Mouse (Mus musculus) CH12.LX (cell line): ENCODE results near the gene Golga7b.

ENCODE experiments used
- CTCF ChIP-seq, 2 experiments: IDR thresholded peaks in 1 of 2; conservative IDR thresholded peaks in 1 of 2; 2 replicates each; pipeline ENCODE4 v1.5.1; 2011 to 2012; ENCODE audit warnings: low read depth in 2 of 2, low read length in 2 of 2, improper control_type of control experiment in 1 of 2, inconsistent platforms in 1 of 2, mild to moderate bottlenecking in 1 of 2, moderate library complexity in 1 of 2
- EP300 ChIP-seq: IDR thresholded peaks from 2 replicates; pipeline ENCODE4 v1.6.1; 2011; ENCODE audit warnings: low read length, improper control_type of control experiment
- HCFC1 ChIP-seq: IDR thresholded peaks from 2 replicates; pipeline ENCODE4 v1.6.1; 2012; ENCODE audit warnings: low read depth, mild to moderate bottlenecking, inconsistent platforms, low read length, improper control_type of control experiment
- KAT2A ChIP-seq: IDR thresholded peaks from 2 replicates; pipeline ENCODE4 v1.6.1; 2012; ENCODE audit warnings: low read length, improper control_type of control experiment, inconsistent platforms; ENCODE audit not compliant: insufficient replicate concordance
- MXI1 ChIP-seq: IDR thresholded peaks from 2 replicates; pipeline ENCODE4 v1.6.1; 2011; ENCODE audit warnings: mild to moderate bottlenecking, low read depth, low read length, improper control_type of control experiment
- SIN3A ChIP-seq: IDR thresholded peaks from 2 replicates; pipeline ENCODE4 v1.6.1; 2012; ENCODE audit warnings: low read length, improper control_type of control experiment, inconsistent platforms
- SMC3 ChIP-seq: IDR thresholded peaks from 2 replicates; pipeline ENCODE4 v1.6.1; 2011; ENCODE audit warnings: low read depth, low read length, improper control_type of control experiment
- TBP ChIP-seq: conservative IDR thresholded peaks from 2 replicates; pipeline ENCODE4 v1.6.1; 2011; ENCODE audit warnings: low read depth, low read length, improper control_type of control experiment
- ZC3H11A ChIP-seq: IDR thresholded peaks from 2 replicates; pipeline ENCODE4 v1.6.1; 2012; ENCODE audit warnings: low read depth, mild to moderate bottlenecking, inconsistent platforms, low read length, improper control_type of control experiment

GRCm38 (mm10) chr19:42230986-42231385 lies 16.4 kb upstream of the Golga7b start:
- TF ChIP-seq CTCF (conservative IDR thresholded peaks at IDR 0.05 in 1 of 2, IDR thresholded peaks at IDR 0.05 in 1 of 2; ENCODE audit: low read depth in 2 of 2, low read length in 2 of 2): no peak
- TF ChIP-seq KAT2A: no peak
- no peak for TF ChIP-seq EP300
- no peak for TF ChIP-seq SIN3A
- no peak for TF ChIP-seq ZC3H11A
- TF ChIP-seq SMC3: no peak
- TF ChIP-seq MXI1: no peak
- TF ChIP-seq TBP: no peak
- no peak for TF ChIP-seq HCFC1
